Mouse (Mus musculus) retina, embryonic 14.5 days (tissue): ENCODE measurements around the gene Iqschfp.

Source experiments
- DNase-seq: peaks from one replicate; pipeline ENCODE4 v3.0.0-alpha.2; 2015; ENCODE audit warnings: low spot score

The Iqschfp gene

DNA sequence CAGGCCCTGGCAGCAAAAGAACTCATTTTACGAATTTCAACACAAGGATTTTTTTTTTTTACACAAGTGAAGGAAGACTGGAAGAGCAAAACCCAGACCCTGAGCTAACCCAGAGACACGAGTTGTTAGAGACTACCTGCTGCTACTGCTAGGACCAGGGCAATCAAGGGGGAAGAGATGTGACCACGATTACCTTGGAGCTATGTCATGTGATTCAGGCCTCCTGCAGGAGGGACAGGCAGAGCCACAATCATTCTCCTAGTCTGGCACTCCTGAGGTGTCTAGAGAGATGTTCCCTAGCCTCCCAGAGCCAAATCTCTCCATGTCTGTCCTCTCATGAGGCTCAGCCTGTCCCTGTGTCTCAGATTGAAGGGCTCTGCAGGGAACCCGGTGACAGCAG lies 634.4 kb downstream of the Iqschfp start:
- DNase-seq, result no peak

DNA sequence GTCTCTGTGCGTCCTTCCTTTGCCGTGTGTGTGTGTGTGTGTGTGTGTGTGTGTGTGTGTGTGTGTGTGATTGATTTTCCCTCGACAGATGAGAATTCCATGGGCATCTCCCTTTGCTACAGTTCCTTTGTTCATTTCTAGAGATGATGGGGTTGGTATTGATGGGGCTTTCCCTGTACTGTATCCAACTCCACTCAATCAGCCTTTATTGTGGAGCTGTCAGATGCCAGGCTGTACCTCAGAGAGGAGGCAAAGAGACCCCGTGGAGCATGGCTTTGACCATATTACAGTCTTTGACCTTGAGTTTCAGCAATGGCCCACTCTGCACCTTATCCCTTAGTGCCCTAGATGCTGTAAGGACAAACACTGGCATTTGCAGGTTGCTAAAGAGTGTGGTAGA lies 635.1 kb downstream of the Iqschfp start:
- DNase-seq, result no peak

DNA sequence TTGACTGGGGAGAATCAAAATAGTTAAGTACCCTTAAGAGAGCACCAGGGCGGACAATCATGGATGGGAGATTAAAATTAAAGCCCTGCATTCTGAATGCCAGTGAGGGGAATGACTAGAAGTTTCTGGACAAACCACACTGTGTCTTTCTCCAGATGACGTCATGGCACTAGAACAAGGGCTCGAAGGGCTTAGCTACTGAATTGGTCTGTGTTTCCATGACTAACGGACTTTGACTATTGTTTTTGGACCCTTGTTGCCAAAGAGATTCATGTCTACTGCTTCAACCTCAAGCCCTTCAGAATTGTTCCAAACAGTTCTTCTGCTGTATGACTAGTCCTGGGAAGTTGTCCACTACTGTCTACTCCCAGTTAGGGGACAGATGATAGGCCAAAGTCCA lies 639.9 kb downstream of the Iqschfp start:
- DNase-seq, result no peak

DNA sequence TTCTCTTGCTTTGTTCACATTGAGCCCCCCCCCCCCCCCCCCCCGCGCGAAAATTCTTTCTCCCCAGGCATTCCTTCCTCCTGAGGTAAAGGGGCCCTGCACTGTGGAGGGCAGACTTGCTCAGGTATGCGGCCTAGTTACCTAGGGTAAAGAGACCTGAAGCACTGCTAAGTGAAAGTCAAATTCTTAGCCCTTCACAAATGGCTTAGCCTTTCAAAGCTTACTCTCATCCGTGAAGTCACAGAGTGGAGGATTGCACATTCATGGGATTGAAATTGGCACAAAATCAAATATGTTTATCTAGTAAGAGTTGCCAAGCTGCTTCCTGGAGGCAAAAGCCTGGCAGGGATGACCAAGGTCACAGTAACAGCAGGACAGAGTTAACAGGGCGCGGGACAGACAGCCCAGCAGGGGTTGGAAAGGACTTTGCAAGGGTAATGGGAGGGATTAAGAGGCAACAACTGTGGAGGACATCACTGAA lies 642.6 kb downstream of the Iqschfp start:
- DNase-seq, result peak; percentile 18

DNA sequence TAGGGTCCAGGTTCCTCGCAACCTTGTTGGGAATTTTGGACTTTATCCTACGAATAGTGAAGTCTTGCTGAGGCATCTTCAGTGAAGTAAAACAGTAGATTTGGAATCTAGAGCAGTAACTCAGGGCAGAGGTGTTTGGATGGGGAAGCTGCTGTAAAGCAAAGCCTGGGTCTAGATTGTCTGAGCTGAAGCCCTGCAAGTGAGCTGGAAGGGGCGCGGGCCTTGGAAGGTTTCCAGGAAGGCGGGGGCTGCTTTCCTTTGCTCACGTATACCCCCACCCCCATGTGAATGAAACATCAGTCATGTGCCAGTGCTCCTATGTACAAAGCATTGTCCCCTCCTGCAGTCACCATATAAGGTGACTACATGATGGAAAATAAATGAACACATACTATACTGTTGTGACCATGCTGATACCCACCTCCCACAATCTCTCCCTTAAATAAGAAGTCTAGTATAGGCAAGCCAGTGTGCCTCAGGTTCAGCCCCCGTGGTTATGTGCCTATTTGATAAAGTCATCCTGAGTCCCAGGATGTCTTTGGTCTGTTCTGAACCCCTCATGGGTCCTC lies 643.2 kb downstream of the Iqschfp start:
- no peak for DNase-seq

DNA sequence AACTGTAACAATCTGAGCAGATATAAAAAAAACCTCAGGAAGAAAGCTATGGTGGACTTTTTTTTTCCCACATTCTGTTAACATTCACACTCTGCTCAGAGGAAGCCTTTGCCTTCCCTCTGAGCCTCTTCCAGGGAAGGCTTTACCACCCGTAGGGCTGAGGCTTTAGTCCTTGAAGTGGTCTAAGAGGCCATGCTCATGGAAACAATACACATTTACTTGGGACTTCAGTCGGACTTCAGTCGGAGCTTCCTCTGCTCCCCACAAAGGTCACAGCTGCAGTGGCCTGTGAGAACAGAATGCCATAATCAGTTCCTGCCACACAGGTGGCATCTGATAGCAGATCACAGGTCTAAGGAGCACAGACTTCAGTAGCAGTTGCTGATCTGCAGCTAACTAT lies 644.0 kb downstream of the Iqschfp start:
- no peak for DNase-seq

DNA sequence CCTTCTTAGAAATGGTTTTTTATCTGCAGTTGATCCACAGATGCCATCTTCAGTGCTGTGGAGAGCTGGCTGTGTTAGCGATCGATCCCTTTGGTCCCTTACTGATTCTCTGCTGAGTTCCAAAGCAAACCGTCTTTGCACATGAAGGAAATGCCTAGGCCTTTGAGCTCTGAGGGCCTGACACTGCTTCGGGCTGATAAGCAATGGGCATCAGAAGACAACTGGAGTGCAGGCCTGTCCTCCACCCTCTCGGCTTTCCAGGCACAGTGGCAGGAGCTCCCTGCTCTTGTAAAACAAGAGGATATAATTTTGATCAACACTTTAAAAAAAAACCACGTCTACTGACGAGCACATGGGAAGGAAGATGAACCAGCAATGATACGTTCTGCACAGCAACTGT lies 649.7 kb downstream of the Iqschfp start:
- DNase-seq, result no peak

DNA sequence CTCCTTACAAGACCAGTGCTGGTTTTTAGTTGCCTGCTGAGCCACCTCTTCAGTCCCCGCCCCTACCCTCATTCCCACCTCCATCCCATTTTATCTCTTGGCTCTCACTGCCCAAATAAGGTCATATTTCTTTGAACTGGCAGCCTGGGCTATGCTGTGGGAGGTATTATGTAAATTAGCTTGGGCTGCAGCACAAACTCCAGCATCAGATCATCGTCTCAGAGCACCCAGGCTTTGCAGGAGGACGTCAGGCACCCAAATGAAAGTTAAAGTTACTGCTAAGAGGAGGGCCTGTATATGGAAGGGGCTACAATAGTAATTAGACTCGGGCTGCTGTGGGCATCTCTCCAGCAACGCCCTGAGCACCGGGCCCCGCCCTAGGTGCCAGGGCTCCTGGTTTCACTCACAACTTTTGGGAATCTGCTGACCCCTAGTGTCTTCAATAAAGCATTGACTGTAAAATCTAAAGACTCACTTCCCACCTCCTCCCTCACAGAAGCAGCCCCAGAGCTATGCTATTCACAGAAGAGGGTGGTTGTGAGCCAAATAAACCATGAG lies 651.0 kb downstream of the Iqschfp start:
- peak; percentile 81 for DNase-seq

DNA sequence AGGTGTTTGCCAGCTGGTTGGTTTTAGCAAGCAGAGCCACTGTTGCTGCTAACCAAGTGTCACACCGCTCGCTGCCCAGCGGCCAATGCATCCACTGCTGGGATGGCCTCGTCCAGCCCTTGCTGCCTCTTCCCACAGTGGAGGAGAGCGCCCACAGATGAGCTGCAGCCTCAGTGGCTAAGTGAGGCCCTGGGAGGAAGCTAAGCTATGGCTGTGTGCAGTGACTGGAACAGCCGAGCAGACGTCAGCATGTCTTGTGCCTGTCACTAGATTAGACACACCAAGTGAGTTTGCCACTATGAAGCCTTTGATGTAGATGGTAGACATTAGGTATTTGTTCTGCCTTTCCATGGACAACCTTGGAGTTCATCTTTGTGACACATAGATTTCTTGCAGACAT lies 652.8 kb downstream of the Iqschfp start:
- peak; percentile 14 for DNase-seq

DNA sequence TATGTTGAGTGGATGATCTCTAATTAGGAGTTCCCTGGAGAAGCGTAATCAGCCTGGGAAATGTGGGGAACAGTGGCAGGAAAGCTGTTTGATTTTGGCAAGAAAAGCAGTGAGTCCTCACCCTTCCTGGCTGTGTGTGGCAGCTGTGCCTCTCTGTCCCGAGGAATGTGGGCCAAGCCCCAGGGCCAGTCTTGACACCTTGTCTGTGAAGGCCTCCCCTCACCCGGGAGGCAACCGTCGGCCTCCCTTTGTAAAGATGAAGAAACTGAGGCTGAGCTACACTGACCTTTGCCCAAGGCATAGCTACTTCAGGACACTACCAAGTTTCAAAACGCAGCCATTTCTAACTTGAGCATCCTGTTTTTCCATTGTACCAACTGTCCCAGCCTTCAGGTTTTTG lies 653.9 kb downstream of the Iqschfp start:
- no peak for DNase-seq

DNA sequence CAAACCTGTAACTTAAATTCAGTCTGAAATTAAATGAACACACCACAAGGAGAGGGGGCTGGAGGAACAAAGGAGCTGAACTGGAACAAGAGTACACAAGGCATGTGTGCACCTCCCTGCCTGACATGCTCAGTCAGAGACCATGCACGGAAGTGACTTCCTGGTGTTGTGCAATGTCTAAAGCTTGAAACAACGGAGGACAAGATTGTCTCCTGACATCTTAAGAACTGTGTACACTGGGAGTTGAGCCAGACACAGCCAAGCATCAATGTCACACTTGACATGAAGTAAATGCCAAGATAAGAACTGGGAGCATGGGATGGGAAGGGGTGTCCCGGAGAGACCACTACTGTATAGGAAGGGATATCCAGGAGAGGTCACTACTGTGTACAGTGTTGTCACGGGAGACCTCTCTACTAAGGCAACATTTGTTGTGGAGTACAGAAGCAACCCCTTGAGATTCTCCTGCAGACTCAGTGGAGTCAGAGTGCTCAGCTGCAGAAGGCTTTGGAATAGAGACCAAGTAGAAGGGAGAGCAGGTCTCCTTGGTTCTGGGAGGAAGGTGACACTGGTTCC lies 663.1 kb downstream of the Iqschfp start:
- DNase-seq, result no peak

DNA sequence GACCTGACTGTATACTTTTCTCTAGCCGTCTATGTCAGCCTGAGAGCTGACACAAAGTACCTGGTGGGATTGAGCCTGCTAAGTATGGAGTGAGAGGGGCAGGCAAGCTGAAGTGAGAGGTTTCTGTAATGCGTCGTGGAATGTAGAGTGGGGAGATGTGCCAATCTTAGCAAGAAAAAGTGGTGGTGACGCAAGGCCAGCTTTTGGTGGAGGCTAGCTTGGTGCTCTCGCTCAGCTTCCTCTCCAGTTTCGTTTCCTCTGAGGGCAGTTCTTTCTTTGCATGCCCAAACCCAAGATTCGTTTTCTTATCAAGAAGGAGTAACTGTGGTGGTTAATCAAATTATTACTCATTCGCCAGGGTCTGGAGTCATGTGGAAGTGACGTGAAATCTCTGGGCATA lies 664.9 kb downstream of the Iqschfp start:
- no peak for DNase-seq

DNA sequence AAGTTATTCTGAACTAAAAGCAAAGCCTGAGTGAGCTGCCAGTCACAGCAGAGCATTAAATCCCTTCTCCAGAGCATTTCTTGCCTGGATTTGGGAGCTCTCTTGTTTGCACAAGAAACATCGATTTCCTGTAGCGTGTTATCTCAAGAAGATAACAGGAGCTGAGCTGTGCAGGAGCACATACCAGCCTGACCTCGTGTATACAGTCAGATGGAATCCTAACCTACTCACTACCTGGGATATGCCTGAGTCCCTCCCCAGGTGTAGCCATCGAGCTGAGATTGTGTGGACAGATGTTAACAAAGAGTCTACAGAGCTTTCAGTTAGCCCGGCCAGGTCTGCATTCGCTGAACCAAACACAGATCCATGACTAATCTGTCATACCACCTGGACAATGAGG lies 666.7 kb downstream of the Iqschfp start:
- DNase-seq, result no peak

DNA sequence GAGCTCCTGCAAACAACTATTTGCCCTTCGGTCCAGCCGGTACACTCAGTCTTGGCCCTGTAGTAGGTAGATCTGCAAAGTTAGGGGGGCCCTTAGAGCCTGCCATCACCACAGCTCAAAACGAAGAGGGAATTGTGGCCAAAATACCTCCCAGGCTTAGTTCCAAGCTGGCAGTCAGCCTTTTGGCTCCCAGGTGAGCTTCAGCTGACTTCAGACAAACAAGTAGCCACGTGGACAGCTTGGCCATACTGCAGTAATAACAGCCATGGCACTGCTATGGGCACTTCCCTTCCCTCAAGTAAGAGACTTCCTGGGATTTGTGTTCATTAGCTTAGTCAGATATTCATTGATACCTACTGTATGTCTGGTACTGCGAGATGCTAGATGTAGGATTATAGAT lies 668.0 kb downstream of the Iqschfp start:
- DNase-seq, result no peak

DNA sequence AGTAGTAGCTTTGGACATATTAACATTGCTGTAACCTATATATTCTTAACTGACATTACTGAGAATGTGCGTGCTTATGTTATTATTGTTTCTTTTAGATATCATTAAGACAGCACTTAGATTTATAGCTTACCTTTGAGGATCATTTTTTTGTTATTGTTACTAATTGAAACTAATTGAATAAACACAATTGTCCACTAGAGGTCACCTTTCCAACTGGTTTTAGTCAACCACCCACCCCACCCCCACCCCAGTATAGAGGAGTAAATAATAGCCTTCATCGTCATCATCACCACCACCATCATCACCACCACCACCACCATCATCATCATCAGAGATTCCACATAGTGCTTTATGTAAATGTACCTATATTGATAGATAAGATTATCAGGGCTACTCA lies 670.8 kb downstream of the Iqschfp start:
- DNase-seq, result no peak

DNA sequence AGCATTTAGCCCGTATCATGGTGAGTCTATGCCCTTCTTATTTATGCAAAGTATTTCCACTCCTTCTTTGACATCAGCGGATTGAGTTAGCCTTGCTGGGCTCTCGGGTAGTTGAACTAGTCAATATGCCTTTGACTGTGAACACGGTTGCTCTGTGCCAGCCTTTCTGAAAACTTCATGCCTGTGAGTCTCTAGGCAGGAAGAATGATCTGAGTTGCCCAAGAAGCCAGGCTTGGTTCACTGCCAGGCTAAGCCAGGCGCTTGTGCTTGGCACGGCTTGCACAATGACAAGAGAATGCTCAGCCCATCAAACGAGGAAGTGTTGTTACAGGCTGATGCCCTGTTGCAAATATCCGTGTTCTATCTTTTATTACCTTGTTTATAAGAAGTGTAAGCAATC lies 671.9 kb downstream of the Iqschfp start:
- no peak for DNase-seq

DNA sequence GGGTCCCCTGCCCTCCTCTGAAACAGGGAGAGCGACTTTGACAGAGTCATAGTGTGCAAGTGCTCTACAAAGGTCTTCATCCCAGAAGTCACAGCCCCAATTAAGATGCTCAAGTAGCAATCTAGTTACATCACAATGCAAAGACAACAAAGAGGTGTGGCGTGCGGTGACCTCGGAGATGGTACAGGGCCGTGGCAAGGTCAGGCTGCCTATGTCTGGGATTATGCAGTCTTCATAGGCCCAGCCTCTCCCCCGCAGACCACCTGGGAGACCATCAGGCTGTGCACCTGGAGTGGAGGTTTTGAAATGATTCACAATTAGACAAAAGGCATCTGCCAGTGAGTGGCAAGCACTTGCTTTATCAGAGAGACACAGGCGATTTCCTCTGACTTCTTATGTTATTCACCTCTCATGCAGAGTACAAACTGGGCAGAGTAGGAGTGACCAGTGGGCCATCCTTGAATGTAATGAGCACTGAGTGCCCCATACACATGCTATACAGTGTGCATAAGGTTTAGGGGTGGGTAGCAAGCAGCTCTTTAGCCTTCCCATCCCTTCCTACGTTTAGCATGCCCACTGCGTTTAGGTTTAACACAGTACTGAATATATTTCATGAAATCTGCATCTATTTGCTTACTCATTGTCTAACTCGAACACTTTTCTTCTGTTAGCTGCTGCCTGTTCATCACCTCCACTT lies 673.1 kb downstream of the Iqschfp start:
- no peak for DNase-seq

DNA sequence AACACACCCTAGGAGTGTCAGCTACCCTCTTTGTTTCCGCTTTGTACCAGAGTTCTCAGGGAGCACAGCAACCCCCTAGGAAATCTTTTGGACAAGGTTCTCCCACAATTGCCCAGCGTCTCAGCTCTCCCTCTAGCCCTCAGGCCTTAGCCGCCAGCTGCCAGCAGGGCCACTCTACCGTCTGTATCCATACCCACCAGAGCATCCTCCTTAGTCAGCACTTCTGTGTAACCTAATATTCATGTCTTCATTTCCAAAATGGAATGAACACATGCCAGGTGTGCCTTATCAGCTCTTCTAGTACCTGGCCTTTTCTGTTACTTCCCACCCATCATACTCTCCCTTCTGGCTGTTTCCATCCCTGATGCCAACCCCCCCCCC lies 673.6 kb downstream of the Iqschfp start:
- DNase-seq, result no peak

DNA sequence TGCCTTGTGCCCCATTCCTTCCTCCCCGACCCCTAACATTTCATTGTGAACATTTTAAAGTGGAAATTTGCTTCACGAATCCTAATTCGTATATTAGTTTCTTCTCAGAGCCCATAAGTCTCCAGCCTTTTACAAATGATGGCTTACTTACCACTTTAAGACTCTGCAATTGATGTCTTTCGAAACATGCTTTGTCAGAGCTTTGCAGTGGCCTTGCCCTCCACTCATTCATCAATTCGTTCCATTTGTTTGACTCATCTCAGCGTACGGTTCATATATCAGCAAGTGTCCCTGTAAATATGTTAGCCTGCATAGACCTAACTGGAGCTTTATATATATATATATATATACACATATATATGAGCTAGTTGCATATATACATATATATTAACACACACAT lies 675.5 kb downstream of the Iqschfp start:
- no peak for DNase-seq

DNA sequence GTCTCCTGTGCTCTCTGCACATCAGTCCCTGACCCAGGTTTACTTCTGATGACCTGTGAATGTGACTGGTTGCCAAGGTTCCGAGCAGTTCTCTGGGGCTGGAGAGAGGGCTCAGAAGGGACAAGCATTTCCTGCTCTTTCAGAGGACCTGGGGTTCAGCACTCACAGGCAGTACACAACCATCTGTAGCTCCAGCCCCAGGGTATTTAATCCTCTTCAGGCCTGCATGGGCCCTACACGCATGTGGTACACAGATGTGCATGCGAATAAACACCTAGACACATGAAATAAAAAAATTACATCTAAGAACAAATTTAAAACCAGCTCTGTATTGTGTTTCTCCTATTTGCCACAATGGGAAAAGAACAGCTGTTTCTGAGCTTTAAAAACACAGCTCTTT lies 676.1 kb downstream of the Iqschfp start:
- no peak for DNase-seq

DNA sequence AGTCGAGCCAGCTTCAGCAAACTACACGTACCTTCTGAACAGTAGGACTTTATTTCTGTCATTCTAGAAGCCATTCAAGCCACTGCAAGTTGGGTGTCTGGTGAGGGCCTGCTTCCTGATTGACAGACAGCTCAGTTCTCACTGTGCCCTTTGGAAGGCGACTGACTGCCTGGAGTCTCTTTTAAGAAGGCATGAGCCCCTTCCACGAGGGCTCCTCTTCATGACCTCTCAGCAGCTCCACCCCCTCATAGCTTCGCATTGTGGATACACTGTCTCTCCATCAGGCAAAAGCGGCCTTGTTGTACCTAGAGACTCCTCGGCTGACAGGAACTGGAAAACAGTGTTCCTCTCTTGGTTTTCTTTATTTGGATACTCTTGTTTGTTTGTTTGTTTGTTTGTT lies 676.7 kb downstream of the Iqschfp start:
- DNase-seq, result no peak

DNA sequence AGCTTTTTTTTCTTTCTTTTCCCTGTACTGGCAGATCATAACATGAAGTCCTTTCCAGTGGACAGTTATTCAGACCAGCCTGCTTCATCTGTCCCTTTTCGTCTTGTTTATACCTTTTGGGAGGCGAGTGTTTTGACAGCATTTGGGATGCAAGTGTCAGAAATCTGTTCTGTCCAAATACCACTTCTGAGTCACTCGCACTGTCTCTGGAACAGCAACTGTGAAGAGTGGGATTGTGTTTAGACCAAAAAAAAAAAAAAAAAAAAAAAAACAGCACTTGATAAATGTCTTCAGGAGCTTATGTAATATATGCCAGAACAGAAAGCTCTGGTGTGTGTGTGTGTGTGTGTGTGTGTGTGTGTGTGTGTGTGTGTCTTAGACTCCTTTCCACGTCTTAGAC lies 678.3 kb downstream of the Iqschfp start:
- DNase-seq, result no peak
